Comparison of ENCODE assay signal across 4 mouse cellular contexts in the genomic region with DNA sequence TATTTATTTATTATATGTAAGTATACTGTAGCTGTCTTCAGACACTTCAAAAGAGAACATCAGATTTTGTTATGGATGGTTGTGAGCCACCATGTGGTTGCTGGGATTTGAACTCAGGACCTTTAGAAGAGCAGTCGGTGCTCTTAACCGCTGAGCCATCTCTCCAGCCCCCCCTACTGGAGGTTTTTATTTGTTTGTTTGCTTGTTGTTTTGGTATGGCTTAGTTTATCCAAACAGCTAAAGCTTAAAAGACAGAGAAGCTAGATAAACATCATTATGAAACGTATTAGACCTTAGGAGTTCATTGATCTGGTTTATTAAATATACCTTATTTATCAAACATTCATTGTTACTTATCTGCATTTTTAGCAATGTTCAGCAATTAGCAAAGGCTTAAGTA.
DNase-seq lines count a peak whose midpoint lies in the region.

No protein-coding gene starts in this region.

- DNase-seq in A20 (ENCODE audit: low read depth, low spot score) (peak; percentile 26), ES-CJ7 (ENCODE audit: low read depth, low spot score) (peak; percentile 45), R1 (ENCODE audit: low read depth, low spot score) (peak; percentile 57)
- DNase-seq in c-Kit-positive CD71-positive TER-119-negative erythroid progenitor cells, embryonic 14.5 days (ENCODE audit: low read depth) = peak; percentile 4

Comparison
In these comparisons a context has a peak if more than half of its experiments do, and no peak if none do; other contexts are left out.
1. Peak in every context shown above with its lines: DNase-seq.
2. DNase-seq: peak in every context shown above with its lines; median percentile 57 in R1; 45 in ES-CJ7; 26 in A20; 4 in c-Kit-positive CD71-positive TER-119-negative erythroid progenitor cells, embryonic 14.5 days.